Mouse (Mus musculus) CD4-positive helper T cell, adult 2 months (primary cell): ENCODE data around the gene Gm40193.
"Not testable (repeated sequence)": the region's sequence is repeated elsewhere in the genome, so short reads cannot be mapped to it uniquely, and the experiment has no call there.

Experiments
- DNase-seq: peaks from one replicate; pipeline ENCODE4 v3.0.0-alpha.2; 2012; ENCODE audit warnings: low read depth, missing footprints, low spot score

Gene Gm40193

DNA sequence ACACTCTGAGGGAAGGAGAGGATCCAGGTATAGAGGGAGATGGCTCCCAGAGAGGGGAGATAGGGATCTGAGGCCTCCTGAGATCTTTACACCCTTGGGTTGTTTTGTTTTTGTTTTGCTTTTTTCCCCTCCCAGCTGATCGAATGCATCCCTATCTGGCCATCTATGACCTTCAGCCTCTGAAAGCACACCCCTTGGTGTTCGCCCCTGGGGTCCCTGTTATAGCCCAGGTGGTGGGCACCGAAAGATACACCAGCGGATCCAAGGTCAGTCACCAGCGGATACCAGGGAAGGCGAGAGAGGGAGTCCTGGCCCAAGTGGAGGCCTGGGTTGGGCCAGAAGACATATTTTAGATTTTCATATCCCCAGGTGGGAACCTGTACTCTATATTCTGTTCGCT, 8.2 kb upstream of the Gm40193 start:
- DNase-seq, result no peak

DNA sequence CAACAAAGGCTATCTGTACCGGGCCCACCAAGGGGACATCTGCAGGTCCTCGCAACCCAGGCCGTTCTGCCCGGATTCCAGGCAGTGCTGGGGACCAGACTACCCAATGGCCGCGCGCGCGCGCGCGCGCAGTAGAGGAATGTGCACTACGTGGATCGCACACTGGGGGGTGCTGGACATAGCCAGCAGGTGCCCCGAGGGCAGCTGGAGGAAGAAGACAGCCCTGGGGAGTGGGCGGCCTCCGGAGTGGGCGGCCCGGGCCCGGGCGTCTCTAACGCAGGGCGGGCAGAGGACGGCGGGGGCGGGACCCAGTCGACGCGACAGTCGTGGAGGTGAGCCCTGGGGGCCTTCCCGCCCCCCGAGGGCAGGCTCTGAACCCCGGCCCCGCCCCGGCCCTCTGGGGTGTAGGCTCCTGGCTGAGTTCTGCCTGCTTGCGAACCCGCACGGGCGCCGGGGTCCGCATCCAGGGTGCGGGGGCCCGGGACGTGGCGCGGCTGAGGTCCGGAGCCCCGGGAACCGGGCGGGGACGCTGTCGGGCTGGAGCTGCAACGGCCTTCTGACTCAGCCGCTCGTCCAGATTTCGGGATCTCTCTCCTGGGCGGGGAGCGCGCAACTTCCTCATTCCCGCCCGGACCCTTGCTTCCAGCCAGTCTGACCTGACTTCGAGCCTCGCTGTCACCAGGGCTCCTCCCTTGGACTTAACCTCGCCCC, 7.3 kb upstream of the Gm40193 start, which contains the start of gene Pld2:
TSS of gene Pld2 (plus strand) at position 188 of the 711 bp plus-strand sequence.
- peak; percentile 93 for DNase-seq

DNA sequence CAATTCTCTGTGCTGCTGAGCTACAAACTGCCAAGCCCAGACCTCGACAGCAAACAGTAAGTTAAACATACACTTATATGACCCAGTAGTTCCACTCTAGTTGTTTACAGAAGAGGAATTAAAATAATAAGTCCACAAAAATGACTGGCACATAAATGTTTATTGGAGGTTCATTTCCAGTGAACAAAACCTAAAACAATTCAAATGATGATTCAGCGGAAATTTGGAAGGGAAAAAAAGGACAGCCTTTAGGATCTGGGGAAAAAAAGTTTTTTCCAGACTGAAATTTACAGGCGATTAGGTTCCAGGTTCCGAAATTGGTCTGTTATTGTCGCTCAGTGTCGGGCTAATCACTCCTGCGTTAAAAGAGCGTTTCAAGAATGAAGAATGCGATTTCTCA, 6.7 kb upstream of the Gm40193 start:
- DNase-seq, result no peak

GRCm38 (mm10) chr11:70531065-70531464, 1.7 kb downstream of the Gm40193 start:
- not testable (repeated sequence) for DNase-seq

DNA sequence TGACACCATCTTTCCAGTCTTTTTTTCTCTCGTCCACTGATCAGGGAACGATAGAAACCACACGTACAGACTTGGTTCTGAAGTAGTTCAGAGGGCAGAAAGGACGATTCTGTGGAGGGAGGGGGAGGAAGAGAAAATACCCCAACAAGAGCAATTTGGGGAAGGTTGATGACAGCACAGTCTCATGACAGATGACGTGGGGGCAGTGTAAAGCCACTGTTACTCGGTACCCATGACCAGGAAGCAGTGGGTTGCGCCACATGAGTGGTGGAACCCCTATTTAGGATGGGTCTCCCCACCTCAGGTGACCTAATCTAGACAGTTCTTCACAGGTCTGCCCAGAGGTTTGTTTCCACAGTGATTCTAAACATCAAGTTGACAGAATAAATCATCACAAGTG, 4.1 kb downstream of the Gm40193 start:
- DNase-seq, result no peak

- no peak for DNase-seq
Measured at GRCm38 (mm10) chr11:70526211-70526610, 6.5 kb downstream of the Gm40193 start.

- no peak for DNase-seq
Measured at GRCm38 (mm10) chr11:70525726-70526125, 7.0 kb downstream of the Gm40193 start.

- peak; percentile 97 for DNase-seq
Measured at GRCm38 (mm10) chr11:70525184-70525678, 7.5 kb downstream of the Gm40193 start, which contains the start of gene Psmb6. Gene Psmb6 (plus strand): TSS chr11:70525367.

DNA sequence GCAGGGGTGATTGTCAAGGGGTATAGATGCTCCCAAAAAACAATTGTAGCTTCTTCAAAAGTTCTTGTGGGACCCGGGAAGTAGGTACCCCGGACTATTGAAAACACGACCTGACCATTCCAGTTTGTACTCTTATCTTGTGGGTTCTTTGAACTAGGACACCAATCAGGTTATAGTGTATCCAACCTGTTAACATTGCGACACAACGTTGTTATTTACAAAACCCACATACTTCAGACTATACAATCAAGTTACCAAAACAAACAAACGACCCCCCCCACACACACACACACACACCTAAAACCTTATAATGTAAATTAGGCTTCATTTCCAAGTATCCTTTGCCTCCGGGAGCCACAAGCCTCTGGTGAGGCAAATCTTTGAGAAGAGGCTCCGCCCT, 8.0 kb downstream of the Gm40193 start:
- no peak for DNase-seq

DNA sequence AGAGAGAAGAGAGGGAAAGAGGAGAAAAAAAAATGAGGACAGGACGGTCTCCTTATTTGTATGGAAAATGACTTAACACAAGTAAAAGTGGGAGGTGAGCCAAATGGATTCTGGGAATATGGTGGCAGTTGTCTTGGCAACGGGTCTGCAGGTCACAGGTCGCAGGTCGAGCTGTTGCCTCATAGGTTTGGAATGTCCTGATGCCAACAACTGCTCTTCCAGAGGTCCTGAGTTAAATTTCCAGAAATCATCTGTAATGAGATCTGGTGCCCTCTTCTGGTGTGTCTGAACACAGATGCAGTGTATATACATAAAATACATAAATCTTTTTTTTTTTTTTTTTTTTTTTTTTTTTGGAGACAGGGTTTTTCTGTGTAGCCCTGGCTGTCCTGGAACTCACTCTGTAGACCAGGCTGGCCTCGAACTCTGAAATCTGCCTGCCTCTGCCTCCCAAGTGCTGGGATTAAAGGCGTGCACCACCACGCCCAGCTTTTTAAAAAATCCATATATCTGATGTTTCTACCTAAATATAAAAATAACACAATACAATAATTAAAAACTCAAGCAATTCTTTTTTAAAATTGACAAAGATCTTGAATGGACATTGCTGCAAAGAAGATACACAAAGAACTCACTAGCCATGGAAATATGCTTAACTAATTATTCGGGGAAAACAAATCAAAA, 9.3 kb downstream of the Gm40193 start:
- not testable (repeated sequence) for DNase-seq

GRCm38 (mm10) chr11:70520178-70520769, 12.5 kb downstream of the Gm40193 start:
- DNase-seq, result no peak

DNA sequence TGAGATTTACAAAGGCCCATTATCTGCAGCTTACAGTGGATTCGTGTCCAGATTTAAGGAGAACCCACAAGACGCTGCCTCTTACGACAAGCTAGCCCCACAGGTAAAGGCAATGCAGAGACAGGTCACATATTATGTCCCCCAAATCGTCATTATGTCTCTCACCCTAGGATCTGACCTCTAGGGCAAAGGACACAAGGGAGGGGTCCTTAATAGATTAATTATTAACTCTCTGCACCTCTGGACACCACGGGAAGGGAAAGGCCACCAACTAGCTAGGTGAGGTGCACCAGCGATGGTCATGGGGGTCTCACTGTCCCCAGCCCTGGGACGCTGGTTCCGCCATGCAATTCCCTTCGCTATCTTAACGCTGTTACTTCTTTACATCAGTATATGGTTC, 13.8 kb downstream of the Gm40193 start, which contains the start of gene Gltpd2:
TSS of gene Gltpd2 (plus strand) at position 274 of the 400 bp plus-strand sequence.
- no peak for DNase-seq

- no peak for DNase-seq
Measured at GRCm38 (mm10) chr11:70518436-70518835, 14.3 kb downstream of the Gm40193 start.

DNA sequence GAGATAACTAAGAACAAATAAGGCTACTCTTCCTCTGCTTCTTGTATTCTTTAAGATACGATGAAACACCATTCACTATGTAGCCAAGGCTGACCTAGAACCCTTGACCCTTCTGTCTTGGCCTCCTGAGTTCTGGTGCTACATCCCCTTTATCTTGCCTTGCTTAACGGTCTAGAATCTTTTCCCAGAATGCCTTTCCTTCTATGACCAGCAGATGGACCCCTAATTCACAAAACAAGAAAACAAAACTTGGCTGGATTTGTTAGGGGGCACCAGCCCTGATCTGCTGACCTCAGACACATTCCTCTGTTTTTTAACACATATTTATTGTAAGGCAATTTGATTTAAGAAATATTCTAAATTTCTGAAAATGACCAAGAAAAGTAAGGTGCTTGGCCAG, 16.4 kb downstream of the Gm40193 start:
- peak; percentile 62 for DNase-seq

GRCm38 (mm10) chr11:70514288-70514687, 18.5 kb downstream of the Gm40193 start, which contains the start of gene Vmo1:
Gene Vmo1 (minus strand): TSS chr11:70514616.
- no peak for DNase-seq

GRCm38 (mm10) chr11:70513520-70513919, 19.2 kb downstream of the Gm40193 start:
- no peak for DNase-seq

DNA sequence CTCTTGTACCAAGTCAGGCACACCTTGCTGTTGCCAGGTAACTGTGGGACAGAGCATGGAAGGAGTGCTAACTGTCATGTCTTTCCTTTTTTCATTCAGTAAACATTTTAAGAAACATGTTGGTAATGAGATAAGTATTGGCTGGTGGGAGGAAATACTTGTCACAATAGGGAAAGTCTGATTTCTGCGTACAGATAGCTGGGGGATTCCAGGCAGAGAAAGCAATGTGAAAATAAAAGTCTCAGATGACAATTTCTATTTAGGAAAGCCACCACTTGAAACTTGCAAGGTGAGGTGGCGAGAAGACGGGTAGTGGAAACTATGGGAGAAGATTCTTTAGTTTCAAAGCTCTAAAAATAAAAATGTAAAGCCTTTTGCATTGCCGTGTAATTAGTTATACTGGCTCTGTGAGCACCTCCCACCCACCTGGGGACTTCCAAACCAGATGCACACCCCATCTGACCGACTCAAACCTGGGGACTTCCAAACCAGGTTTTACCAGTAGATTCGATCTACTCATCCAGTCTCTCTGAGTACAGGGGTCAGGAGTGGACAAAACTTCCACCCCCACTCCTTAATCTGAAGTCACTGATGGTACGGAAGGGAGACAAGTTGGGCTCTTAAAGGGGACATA, 19.9 kb downstream of the Gm40193 start:
- DNase-seq, result peak; percentile 41

- no peak for DNase-seq
Measured at GRCm38 (mm10) chr11:70511825-70512224, 20.9 kb downstream of the Gm40193 start.

DNA sequence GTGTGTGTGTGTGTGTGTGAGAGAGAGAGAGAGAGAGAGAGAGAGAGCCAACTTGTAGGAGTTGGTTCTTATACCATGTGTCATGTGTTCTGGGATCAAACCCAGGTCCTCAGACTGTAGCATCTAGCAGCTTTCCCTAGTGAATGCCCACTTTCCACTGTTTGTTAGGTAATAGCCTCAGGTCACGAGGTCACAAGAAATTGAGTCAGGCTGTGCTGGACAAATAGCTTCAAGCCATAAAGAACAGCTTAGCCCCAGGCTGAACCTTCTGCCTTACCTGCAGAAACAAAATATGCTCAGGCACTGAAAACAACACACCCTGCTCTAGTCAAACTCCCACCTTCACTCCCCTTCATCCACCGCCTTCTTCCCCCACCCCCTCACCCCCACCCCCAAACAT, 21.5 kb downstream of the Gm40193 start:
- DNase-seq, result no peak

GRCm38 (mm10) chr11:70509753-70510564, 22.8 kb downstream of the Gm40193 start:
- DNase-seq, result peak; percentile 80

GRCm38 (mm10) chr11:70506962-70507515, 25.7 kb downstream of the Gm40193 start:
- DNase-seq, result no peak
